Mouse (Mus musculus) small intestine, adult 2 months (tissue): ENCODE measurements around the gene Gzmn. TPM values are rescaled to one million over a fixed set of nuclear protein-coding genes. Genes with fewer than 3 reads are reported as not detected.

Experiments
- H3K27ac ChIP-seq: fragments of 200-500 bp; 2 replicates; pipeline ENCODE4 v1.5.1; 2012; ENCODE audit warnings: low read depth, low read length, control low read depth, inconsistent platforms; ENCODE audit not compliant: insufficient read depth
- H3K27me3 ChIP-seq: fragments of 200-500 bp; 2 replicates; pipeline ENCODE4 v1.6.1; 2012; ENCODE audit warnings: mild to moderate bottlenecking, moderate library complexity, low read length, inconsistent platforms; ENCODE audit not compliant: control insufficient read depth, insufficient read depth
- H3K36me3 ChIP-seq: fragments of 200-500 bp; 2 replicates; pipeline ENCODE4 v1.6.1; 2012; ENCODE audit warnings: mild to moderate bottlenecking, low read length, control low read depth, inconsistent platforms; ENCODE audit not compliant: control insufficient read depth, insufficient read depth
- H3K4me1 ChIP-seq: fragments of 200-500 bp; 2 replicates; pipeline ENCODE4 v1.6.1; 2012; ENCODE audit warnings: low read length, inconsistent platforms, mixed read lengths; ENCODE audit not compliant: control insufficient read depth, insufficient read depth, insufficient read length
- H3K4me3 ChIP-seq: fragments of 200-500 bp; 2 replicates; pipeline ENCODE4 v1.5.1; 2012; ENCODE audit warnings: low read depth, mild to moderate bottlenecking, control low read depth, inconsistent platforms, low read length, moderate library complexity
- CTCF ChIP-seq: fragments of 200-500 bp; IDR thresholded peaks from 2 replicates; pipeline ENCODE4 v1.5.1; 2012; ENCODE audit warnings: low read depth, mild to moderate bottlenecking, control low read depth, inconsistent platforms, low read length, moderate library complexity, mixed read lengths; ENCODE audit not compliant: insufficient replicate concordance, insufficient read length; ENCODE audit errors: extremely low read depth
- POLR2A ChIP-seq: fragments of 200-500 bp; IDR thresholded peaks from 2 replicates; pipeline ENCODE4 v1.6.1; 2012; ENCODE audit warnings: low read depth, mild to moderate bottlenecking, control low read depth, inconsistent platforms, low read length, moderate library complexity
- WGBS: fragments of 180-500 bp; shearing (Covaris S2); methylation state at CpG from one replicate; pipeline ENCODE4 v1.1.7; 2018; 5-methylcytosine and 5-hydroxymethylcytosine counted together
- polyA plus RNA-seq: library from polyadenylated mRNA; depleted of rRNA; stranded (reverse); fragments of >200 nt; gene quantifications from 2 replicates; pipeline ENCODE4 v1.2.3, GENCODE M21; 2012; rRNA removed

Gene Gzmn
- polyA plus RNA-seq, 1 experiment: not detected

DNA sequence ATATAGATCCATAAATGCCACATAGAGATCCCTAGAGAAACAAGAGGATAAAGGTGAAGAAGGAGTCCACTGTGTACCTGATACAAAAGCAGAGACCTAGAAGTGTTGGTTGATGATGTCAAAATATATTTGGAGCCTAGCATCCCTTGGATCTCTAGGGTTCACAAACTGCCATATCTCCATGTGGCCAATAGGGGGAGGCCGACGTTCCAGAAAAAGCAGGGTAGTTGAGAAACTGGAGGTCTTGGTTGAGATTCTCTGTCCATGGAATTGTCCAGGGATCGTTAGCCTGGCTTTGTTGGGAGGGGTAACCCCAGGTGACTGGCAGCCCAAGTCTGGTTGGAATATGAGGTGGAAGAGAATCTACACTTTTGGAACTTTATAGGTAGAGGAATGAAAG is 46.1 kb downstream of the Gzmn start:
- Histone ChIP-seq H3K4me1 (no peaks in the 10 kb centered on the region), H3K36me3 (no peaks in the 10 kb centered on the region), H3K27ac (no peak overlapping the region), H3K27me3 (no peaks in the 10 kb centered on the region), H3K4me3 (no peak overlapping the region)
- TF ChIP-seq CTCF (peak; percentile 13; the same call in 1 of the 2 replicates), POLR2A (no peak)
- 44% methylated on average over 3 of the region's 3 CpGs for WGBS

DNA sequence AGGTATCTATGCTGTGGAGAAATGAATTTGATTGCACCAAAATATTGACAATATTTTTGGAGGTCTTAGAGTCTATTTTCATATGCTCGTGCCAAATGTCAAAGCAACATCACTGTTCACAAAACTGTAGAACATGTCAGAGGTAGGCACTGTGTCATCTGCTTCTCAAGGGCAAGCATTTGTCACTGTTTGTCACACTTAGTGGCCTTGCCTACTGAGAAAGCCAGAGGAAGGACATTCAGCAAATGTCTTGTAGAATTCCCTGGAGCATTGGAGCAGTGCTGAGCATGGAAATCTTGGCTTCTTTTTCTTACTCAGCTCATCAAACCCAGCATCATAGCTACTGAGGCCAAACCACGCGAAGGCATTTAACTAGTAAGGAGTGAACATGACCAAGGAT is 50.9 kb downstream of the Gzmn start:
- Histone ChIP-seq H3K27ac (no peak overlapping the region), H3K4me3 (no peak overlapping the region), H3K4me1 (no peaks in the 10 kb centered on the region), H3K27me3 (no peaks in the 10 kb centered on the region), H3K36me3 (no peaks in the 10 kb centered on the region)
- WGBS: 84% methylated on average over 3 of the region's 3 CpGs
- TF ChIP-seq CTCF: no peak
- no peak for TF ChIP-seq POLR2A

DNA sequence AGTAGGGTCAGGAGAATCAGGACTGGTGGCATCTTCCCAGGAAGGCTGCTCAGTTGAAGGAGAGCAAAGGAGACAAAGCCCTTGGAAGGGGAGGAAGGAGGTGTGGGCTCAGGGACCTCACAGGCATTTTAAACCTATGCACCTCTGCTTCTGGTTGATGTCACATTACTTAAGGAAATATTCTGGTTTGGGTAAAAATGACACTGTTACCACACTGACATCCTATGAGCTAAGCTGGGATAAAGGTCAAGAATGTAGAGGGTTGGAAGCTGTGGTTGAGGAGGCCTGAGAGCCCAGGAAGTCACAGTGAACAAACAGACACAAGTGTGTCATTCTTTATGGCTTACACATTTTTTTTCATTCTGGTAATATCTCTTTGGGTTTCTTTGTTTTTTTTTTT is 53.9 kb downstream of the Gzmn start, which contains the start of gene Gzme:
Gene Gzme (minus strand): TSS at position 101 of the 400 bp plus-strand sequence.
- H3K27ac ChIP-seq: no peak within 1 kb of the TSS
- no peaks in the 10 kb centered on the region for H3K27me3 ChIP-seq
- H3K36me3 ChIP-seq: no peaks in the 10 kb centered on the region
- TF ChIP-seq CTCF: no peak
- TF ChIP-seq POLR2A: no peak
- no peak within 1 kb of the TSS for H3K4me3 ChIP-seq
- no peaks in the 10 kb centered on the region for H3K4me1 ChIP-seq

Other genes with a start within 250 kb of the Gzmn start
- gene Cma1, start 229.9 kb downstream of the Gzmn start, polyA plus RNA-seq: 0.60 TPM in 1 of 2 replicates, not detected in the other
- 0.86 TPM in 1 of 2 replicates, not detected in the other for gene Cma2, start 223.6 kb downstream of the Gzmn start, polyA plus RNA-seq
- gene Mcpt1, start 156.6 kb downstream of the Gzmn start, polyA plus RNA-seq: 3.0 and 11.6 TPM in 2 replicates
- gene Mcpt9, start 144.1 kb downstream of the Gzmn start, polyA plus RNA-seq: not detected in 2 replicates
- 0.93 and 1.7 TPM in 2 replicates for gene Mcpt2, start 132.6 kb downstream of the Gzmn start, polyA plus RNA-seq
- 0.14 and 0.34 TPM in 2 replicates for gene Mcpt4, start 112.3 kb downstream of the Gzmn start, polyA plus RNA-seq
- gene Mcpt8, start 89.3 kb downstream of the Gzmn start, polyA plus RNA-seq: not detected in 2 replicates
- 0.25 TPM in 1 of 2 replicates, not detected in the other for gene Ctsg, start 72.0 kb downstream of the Gzmn start, polyA plus RNA-seq
- not detected in 2 replicates for gene Gzme, start 54.0 kb downstream of the Gzmn start, polyA plus RNA-seq
- gene Gzmd, start 42.0 kb downstream of the Gzmn start, polyA plus RNA-seq: not detected in 2 replicates
- not detected in 2 replicates for gene Gzmg, start 15.0 kb downstream of the Gzmn start, polyA plus RNA-seq
- not detected in 2 replicates for gene Gzmf, start 36.8 kb upstream of the Gzmn start, polyA plus RNA-seq
- not detected in 2 replicates for gene Gzmc, start 60.1 kb upstream of the Gzmn start, polyA plus RNA-seq
- 11.1 and 12.3 TPM in 2 replicates for gene Gzmb, start 87.7 kb upstream of the Gzmn start, polyA plus RNA-seq
- gene Atp12a, start 190.5 kb upstream of the Gzmn start, polyA plus RNA-seq: 0.06 TPM in 1 of 2 replicates, not detected in the other
- not detected in 2 replicates for gene Rnf17, start 228.0 kb upstream of the Gzmn start, polyA plus RNA-seq